9 mouse cellular contexts compared by ENCODE assay signal in genomic region chr1:60715651-60716196, GRCm38 (mm10). TPM values are rescaled to one million over a fixed set of nuclear protein-coding genes. Genes with fewer than 3 reads are reported as not detected.
DNase-seq lines count a peak whose midpoint lies in the region; ATAC-seq and TF ChIP-seq lines count a peak whose summit lies in the region.
"Had no signal": no experiment of that assay in that cellular context is flagged by ENCODE, and none has a peak within 500 bp of the region (broad histone marks: within the 10 kb centered on the region; RNA-seq: fewer than 3 reads in every experiment).

No protein-coding gene starts in this region.

- 13% methylated on average over 8 of the region's 8 CpGs for WGBS in heart, postnatal 0 days
- 66% methylated on average over 8 of the region's 8 CpGs for WGBS in liver, postnatal 0 days (ENCODE audit: insufficient replicate concordance)

- H3K9me3 ChIP-seq in heart, postnatal 0 days (replicated peaks; ENCODE audit: control insufficient read depth, low read length): 0 out of 2 replicates have a peak, but pooled peaks cover 5% of the 10 kb centered on the region
- H3K9me3 ChIP-seq in liver, postnatal 0 days (ENCODE audit: low read length): no peaks in the 10 kb centered on the region

- ATAC-seq in heart, postnatal 0 days (ENCODE audit: insufficient read depth, low read depth): peak; percentile 78
- no peak for ATAC-seq in liver, postnatal 0 days
- ATAC-seq in megakaryocyte progenitor cell, adult 5-6 weeks (replicated peaks; ENCODE audit: poor library complexity): no peak

- no peak overlapping the region for H3K9ac ChIP-seq in heart, postnatal 0 days (replicated peaks; ENCODE audit: low read depth, low read length)
- H3K9ac ChIP-seq in liver, postnatal 0 days (replicated peaks): no peak overlapping the region

- peak; percentile 9 to 24 for DNase-seq in cerebellum, postnatal 14 days
- no peak for DNase-seq in cerebellum, adult 11 months
- DNase-seq in brain, adult 2 months (ENCODE audit: low read depth, low spot score): peak; percentile 39
- peak; percentile 75 for DNase-seq in heart, postnatal 0 days (ENCODE audit: low spot score)
- no peak for DNase-seq in liver, postnatal 0 days
- DNase-seq in thymus, postnatal 36 days: no peak
- no peak for DNase-seq in frontal cortex, postnatal 14 days (ENCODE audit: low spot score in 2 of 2)
- DNase-seq: adrenal gland, adult 8-10 months had no signal

- H3K27ac ChIP-seq in heart, postnatal 0 days (ENCODE audit: low read depth): peak overlapping the region; percentile 60
- H3K27ac ChIP-seq in liver, postnatal 0 days (ENCODE audit: low read depth): 0 out of 2 replicates have a peak overlapping the region, but pooled peaks have one; percentile 44

- peaks cover 6% of the 10 kb centered on the region; the same call in 1 of the 2 replicates for H3K4me1 ChIP-seq in heart, postnatal 0 days (ENCODE audit: control insufficient read depth, insufficient read depth)
- H3K4me1 ChIP-seq in liver, postnatal 0 days (ENCODE audit: insufficient read depth): no peaks in the 10 kb centered on the region

- no peak overlapping the region for H3K4me2 ChIP-seq in heart, postnatal 0 days (ENCODE audit: low read depth, low read length)
- no peak overlapping the region for H3K4me2 ChIP-seq in liver, postnatal 0 days (ENCODE audit: low read depth, low read length)

- TF ChIP-seq CTCF in heart, postnatal 0 days (IDR thresholded peaks at IDR 0.05; ENCODE audit: low read depth): no peak
- TF ChIP-seq CTCF in liver, postnatal 0 days (IDR thresholded peaks at IDR 0.05; ENCODE audit: low read depth): no peak

- no peak overlapping the region for H3K4me3 ChIP-seq in heart, postnatal 0 days (ENCODE audit: low read depth, low read length)
- no peak overlapping the region for H3K4me3 ChIP-seq in liver, postnatal 0 days (ENCODE audit: low read depth, low read length)

- H3K36me3 ChIP-seq in heart, postnatal 0 days (replicated peaks; ENCODE audit: control insufficient read depth, insufficient read depth, low read length): no peaks in the 10 kb centered on the region
- no peaks in the 10 kb centered on the region for H3K36me3 ChIP-seq in liver, postnatal 0 days (replicated peaks; ENCODE audit: insufficient read depth, low read length)

- peak; percentile 7; the same call in 1 of the 2 replicates for TF ChIP-seq EP300 in heart, postnatal 0 days (IDR thresholded peaks at IDR 0.05; ENCODE audit: low read depth)
- peak; percentile 52 for TF ChIP-seq EP300 in liver, postnatal 0 days (IDR thresholded peaks at IDR 0.05; ENCODE audit: low read depth)

- no peaks in the 10 kb centered on the region for H3K27me3 ChIP-seq in heart, postnatal 0 days (ENCODE audit: control insufficient read depth, insufficient read depth, low read length)
- no peaks in the 10 kb centered on the region for H3K27me3 ChIP-seq in liver, postnatal 0 days (ENCODE audit: insufficient read depth, low read length)

RNA-seq across cellular contexts. Expression of gene Cd28, which starts 0.9 kb away (rescaled TPM):
- total RNA-seq in heart, postnatal 0 days (2014; rRNA removed; ENCODE audit: low replicate concordance): 0.11 and 0.89 TPM in 2 replicates
- polyA plus RNA-seq in heart, postnatal 0 days (2015; fragmentation: Nextera tagmentation; extraction: Ambion mirVana): 0.45 and 0.48 TPM in 2 replicates
- 0.05 and 0.07 TPM in 2 replicates for polyA plus RNA-seq in liver, postnatal 0 days (2015; fragmentation: Nextera tagmentation; extraction: Ambion mirVana)
- 2.1 and 2.2 TPM in 2 replicates for total RNA-seq in megakaryocyte progenitor cell, adult 5-6 weeks (2015)
- total RNA-seq in megakaryocyte progenitor cell, adult 5-6 weeks (2017): 1.1 and 1.7 TPM in 2 replicates

Comparison
In these comparisons a context has a peak if more than half of its experiments do, and no peak if none do; other contexts are left out.
1. DNase-seq: peak in cerebellum, postnatal 14 days (2 of 2), brain, adult 2 months (single experiment) and heart, postnatal 0 days (single experiment); none in cerebellum, adult 11 months (single experiment), liver, postnatal 0 days (single experiment), thymus, postnatal 36 days (0 of 2) and frontal cortex, postnatal 14 days (0 of 2).